Mouse (Mus musculus) kidney, postnatal 4 days (tissue): ENCODE results near the gene Mecom.
A peak's percentile ranks its signal among the peaks of the same experiment; 100 is the strongest.

Experiments
- DNase-seq, 2 experiments: peaks; one replicate each; pipeline ENCODE4 v3.0.0; 2021; ENCODE audit warnings: mixed read lengths in 2 of 2

The Mecom gene

GRCm38 (mm10) chr3:30198227-30198626 is 349.6 kb downstream of the Mecom start:
- DNase-seq: no peak

GRCm38 (mm10) chr3:30195186-30195585 is 352.6 kb downstream of the Mecom start:
- DNase-seq: no peak

- peak in 1 of 2 experiments; percentile 23 for DNase-seq
Observed at GRCm38 (mm10) chr3:30192294-30193007, 355.4 kb downstream of the Mecom start.

GRCm38 (mm10) chr3:30189325-30189724 is 358.5 kb downstream of the Mecom start:
- DNase-seq: no peak

GRCm38 (mm10) chr3:30187812-30188469 is 359.9 kb downstream of the Mecom start:
- DNase-seq: no peak

GRCm38 (mm10) chr3:30181807-30182481 is 365.9 kb downstream of the Mecom start:
- DNase-seq: no peak

- no peak for DNase-seq
Observed at GRCm38 (mm10) chr3:30176615-30177014, 371.2 kb downstream of the Mecom start.

GRCm38 (mm10) chr3:30173812-30174211 is 374.0 kb downstream of the Mecom start:
- no peak for DNase-seq

GRCm38 (mm10) chr3:30168396-30169186 is 379.2 kb downstream of the Mecom start:
- DNase-seq: no peak

GRCm38 (mm10) chr3:30167027-30167426 is 380.8 kb downstream of the Mecom start:
- DNase-seq: no peak

- DNase-seq: no peak
Observed at GRCm38 (mm10) chr3:30164834-30165233, 383.0 kb downstream of the Mecom start.

GRCm38 (mm10) chr3:30163390-30163789 is 384.4 kb downstream of the Mecom start:
- DNase-seq: no peak

- DNase-seq: no peak
Observed at GRCm38 (mm10) chr3:30160961-30161670, 386.7 kb downstream of the Mecom start.

GRCm38 (mm10) chr3:30160346-30160745 is 387.5 kb downstream of the Mecom start:
- no peak for DNase-seq

GRCm38 (mm10) chr3:30157128-30157670 is 390.6 kb downstream of the Mecom start:
- DNase-seq: no peak

- DNase-seq: no peak
Observed at GRCm38 (mm10) chr3:30154390-30154789, 393.4 kb downstream of the Mecom start.

GRCm38 (mm10) chr3:30153923-30154331 is 393.9 kb downstream of the Mecom start:
- peak in 1 of 2 experiments; percentile 47 for DNase-seq

GRCm38 (mm10) chr3:30150071-30150470 is 397.7 kb downstream of the Mecom start:
- DNase-seq: no peak

GRCm38 (mm10) chr3:30148378-30149079 is 399.3 kb downstream of the Mecom start:
- DNase-seq: no peak

- no peak for DNase-seq
Observed at GRCm38 (mm10) chr3:30145051-30145450, 402.8 kb downstream of the Mecom start.

- no peak for DNase-seq
Observed at GRCm38 (mm10) chr3:30143961-30144411, 403.8 kb downstream of the Mecom start.
